Mouse (Mus musculus): ENCODE results near the gene Ano10. TPM values are rescaled to one million over a fixed set of nuclear protein-coding genes. Genes with fewer than 3 reads are reported as not detected.

The Ano10 gene
- polyA plus RNA-seq, 1 experiment = not detected

GRCm38 (mm10) chr9:122156389-122157078 is 137.7 kb downstream of the Ano10 start:
- H3K27ac ChIP-seq (ENCODE audit: insufficient read depth, low read depth, low read length) = no peak overlapping the region
- TF ChIP-seq CTCF (IDR thresholded peaks at IDR 0.05; ENCODE audit: insufficient read depth, low read depth, low read length) = peak; percentile 62; the same call in 1 of the 2 replicates
- no peak for TF ChIP-seq POLR2A (IDR thresholded peaks at IDR 0.05; ENCODE audit: insufficient read depth, low read depth, low read length)
- no peak overlapping the region for H3K4me3 ChIP-seq (ENCODE audit: insufficient read depth, low read depth, low read length)
- WGBS = 87% methylated on average over 5 of the region's 5 CpGs
- peaks cover 12% of the 10 kb centered on the region for H3K4me1 ChIP-seq (ENCODE audit: control insufficient read depth, insufficient read depth, low read length)

- Histone ChIP-seq H3K4me1 (ENCODE audit: control insufficient read depth, insufficient read depth, low read length) (peaks cover 14% of the 10 kb centered on the region), H3K4me3 (ENCODE audit: insufficient read depth, low read depth, low read length) (no peak overlapping the region), H3K27ac (ENCODE audit: insufficient read depth, low read depth, low read length) (no peak overlapping the region)
- WGBS = 80% methylated on average over 1 of the region's 1 CpGs
- TF ChIP-seq POLR2A (IDR thresholded peaks at IDR 0.05; ENCODE audit: insufficient read depth, low read depth, low read length) = no peak
Observed at GRCm38 (mm10) chr9:122155193-122155592, 139.0 kb downstream of the Ano10 start.

- H3K27ac ChIP-seq (ENCODE audit: insufficient read depth, low read depth, low read length) = no peak overlapping the region
- peaks cover 15% of the 10 kb centered on the region for H3K4me1 ChIP-seq (ENCODE audit: control insufficient read depth, insufficient read depth, low read length)
- 81% methylated on average over 3 of the region's 3 CpGs for whole genome bisulfite sequencing
- TF ChIP-seq POLR2A (IDR thresholded peaks at IDR 0.05; ENCODE audit: insufficient read depth, low read depth, low read length) = no peak
- H3K4me3 ChIP-seq (ENCODE audit: insufficient read depth, low read depth, low read length) = no peak overlapping the region
Observed at GRCm38 (mm10) chr9:122153436-122153835, 140.8 kb downstream of the Ano10 start.

- WGBS = 74% methylated on average over 1 of the region's 1 CpGs
- no peak for TF ChIP-seq POLR2A (IDR thresholded peaks at IDR 0.05; ENCODE audit: insufficient read depth, low read depth, low read length)
- no peak for TF ChIP-seq CTCF (IDR thresholded peaks at IDR 0.05; ENCODE audit: insufficient read depth, low read depth, low read length)
- Histone ChIP-seq H3K27ac (ENCODE audit: insufficient read depth, low read depth, low read length) (no peak overlapping the region), H3K4me1 (ENCODE audit: control insufficient read depth, insufficient read depth, low read length) (peaks cover 12% of the 10 kb centered on the region), H3K4me3 (ENCODE audit: insufficient read depth, low read depth, low read length) (no peak overlapping the region)
Observed at GRCm38 (mm10) chr9:122152501-122152900, 141.7 kb downstream of the Ano10 start.

- Histone ChIP-seq H3K27ac (ENCODE audit: insufficient read depth, low read depth, low read length) (no peak overlapping the region), H3K4me1 (ENCODE audit: control insufficient read depth, insufficient read depth, low read length) (peaks cover 10% of the 10 kb centered on the region), H3K4me3 (ENCODE audit: insufficient read depth, low read depth, low read length) (no peak overlapping the region)
- TF ChIP-seq POLR2A (IDR thresholded peaks at IDR 0.05; ENCODE audit: insufficient read depth, low read depth, low read length) (no peak), CTCF (IDR thresholded peaks at IDR 0.05; ENCODE audit: insufficient read depth, low read depth, low read length) (no peak)
- 88% methylated on average over 4 of the region's 4 CpGs for WGBS
Observed at GRCm38 (mm10) chr9:122152063-122152462, 142.2 kb downstream of the Ano10 start.

GRCm38 (mm10) chr9:122149997-122150826 is 144.0 kb downstream of the Ano10 start:
- 80% methylated on average over 9 of the region's 9 CpGs for WGBS
- H3K27ac ChIP-seq (ENCODE audit: insufficient read depth, low read depth, low read length) = no peak overlapping the region
- no peak overlapping the region for H3K4me3 ChIP-seq (ENCODE audit: insufficient read depth, low read depth, low read length)
- TF ChIP-seq CTCF (IDR thresholded peaks at IDR 0.05; ENCODE audit: insufficient read depth, low read depth, low read length) = no peak
- no peak for TF ChIP-seq POLR2A (IDR thresholded peaks at IDR 0.05; ENCODE audit: insufficient read depth, low read depth, low read length)
- H3K4me1 ChIP-seq (ENCODE audit: control insufficient read depth, insufficient read depth, low read length) = peaks cover 11% of the 10 kb centered on the region; the same call in 1 of the 2 replicates

GRCm38 (mm10) chr9:122148356-122148755 is 145.9 kb downstream of the Ano10 start:
- 70% methylated on average over 3 of the region's 3 CpGs for WGBS
- H3K27ac ChIP-seq (ENCODE audit: insufficient read depth, low read depth, low read length) = no peak overlapping the region
- H3K4me1 ChIP-seq (ENCODE audit: control insufficient read depth, insufficient read depth, low read length) = peaks cover 11% of the 10 kb centered on the region; the same call in 1 of the 2 replicates
- TF ChIP-seq POLR2A (IDR thresholded peaks at IDR 0.05; ENCODE audit: insufficient read depth, low read depth, low read length) (no peak), CTCF (IDR thresholded peaks at IDR 0.05; ENCODE audit: insufficient read depth, low read depth, low read length) (no peak)
- H3K4me3 ChIP-seq (ENCODE audit: insufficient read depth, low read depth, low read length) = no peak overlapping the region

GRCm38 (mm10) chr9:122146124-122146870 is 147.9 kb downstream of the Ano10 start:
- WGBS = 72% methylated on average over 4 of the region's 4 CpGs
- peaks cover 12% of the 10 kb centered on the region for H3K4me1 ChIP-seq (ENCODE audit: control insufficient read depth, insufficient read depth, low read length)
- no peak overlapping the region for H3K27ac ChIP-seq (ENCODE audit: insufficient read depth, low read depth, low read length)
- TF ChIP-seq CTCF (IDR thresholded peaks at IDR 0.05; ENCODE audit: insufficient read depth, low read depth, low read length) (no peak), POLR2A (IDR thresholded peaks at IDR 0.05; ENCODE audit: insufficient read depth, low read depth, low read length) (no peak)
- H3K4me3 ChIP-seq (ENCODE audit: insufficient read depth, low read depth, low read length) = no peak overlapping the region

- Histone ChIP-seq H3K27ac (ENCODE audit: insufficient read depth, low read depth, low read length) (no peak overlapping the region), H3K4me1 (ENCODE audit: control insufficient read depth, insufficient read depth, low read length) (peaks cover 12% of the 10 kb centered on the region), H3K4me3 (ENCODE audit: insufficient read depth, low read depth, low read length) (no peak overlapping the region)
- TF ChIP-seq CTCF (IDR thresholded peaks at IDR 0.05; ENCODE audit: insufficient read depth, low read depth, low read length) (no peak), POLR2A (IDR thresholded peaks at IDR 0.05; ENCODE audit: insufficient read depth, low read depth, low read length) (no peak)
Observed at GRCm38 (mm10) chr9:122145677-122146076, 148.5 kb downstream of the Ano10 start.

Measured in olfactory bulb, adult 2 months (tissue).